Mouse (Mus musculus): ENCODE results near the gene Trmt112. TPM values are rescaled to one million over a fixed set of nuclear protein-coding genes. Genes with fewer than 3 reads are reported as not detected.

Trmt112 gene
- polyA plus RNA-seq, 1 experiment from 2014 or later, result 137 TPM

Small RNAs within 50 kb of the gene (microRNA-seq; reads per million reads assigned to microRNA genes)
- not detected for gene Mir6990

Other genes with a start within 250 kb of the Trmt112 start
- 39.1 and 41.5 TPM in 2 replicates for gene Rps6ka4, start 69.1 kb upstream of the Trmt112 start, polyA plus RNA-seq (2015; fragmentation: Nextera tagmentation; extraction: Ambion mirVana)
- 1.6 and 3.0 TPM in 2 replicates for gene Ccdc88b, start 51.5 kb upstream of the Trmt112 start, polyA plus RNA-seq (2015; fragmentation: Nextera tagmentation; extraction: Ambion mirVana)
- 283 and 302 TPM in 2 replicates for gene Prdx5, start 408 bp downstream of the Trmt112 start, polyA plus RNA-seq (2015; fragmentation: Nextera tagmentation; extraction: Ambion mirVana)
- 8.5 and 9.9 TPM in 2 replicates for gene Esrra, start 12.1 kb downstream of the Trmt112 start, polyA plus RNA-seq (2015; fragmentation: Nextera tagmentation; extraction: Ambion mirVana)
- gene Catsperz, start 15.7 kb downstream of the Trmt112 start, polyA plus RNA-seq (2015; fragmentation: Nextera tagmentation; extraction: Ambion mirVana), result 2.5 TPM in 2 replicates
- gene Kcnk4, start 24.8 kb downstream of the Trmt112 start, polyA plus RNA-seq (2015; fragmentation: Nextera tagmentation; extraction: Ambion mirVana), result 0.21 and 0.96 TPM in 2 replicates
- gene Bad, start 32.2 kb downstream of the Trmt112 start, polyA plus RNA-seq (2015; fragmentation: Nextera tagmentation; extraction: Ambion mirVana), result 82.5 and 90.7 TPM in 2 replicates
- gene Gpr137, start 32.8 kb downstream of the Trmt112 start, polyA plus RNA-seq (2015; fragmentation: Nextera tagmentation; extraction: Ambion mirVana), result 25.2 TPM in 2 replicates
- 41.4 and 44.8 TPM in 2 replicates for gene Ppp1r14b, start 65.3 kb downstream of the Trmt112 start, polyA plus RNA-seq (2015; fragmentation: Nextera tagmentation; extraction: Ambion mirVana)
- 49.1 and 49.8 TPM in 2 replicates for gene Plcb3, start 66.8 kb downstream of the Trmt112 start, polyA plus RNA-seq (2015; fragmentation: Nextera tagmentation; extraction: Ambion mirVana)
- gene Fkbp2, start 70.8 kb downstream of the Trmt112 start, polyA plus RNA-seq (2015; fragmentation: Nextera tagmentation; extraction: Ambion mirVana), result 125 and 151 TPM in 2 replicates
- 20.8 and 28.9 TPM in 2 replicates for gene Vegfb, start 78.0 kb downstream of the Trmt112 start, polyA plus RNA-seq (2015; fragmentation: Nextera tagmentation; extraction: Ambion mirVana)
- gene Dnajc4, start 82.9 kb downstream of the Trmt112 start, polyA plus RNA-seq (2015; fragmentation: Nextera tagmentation; extraction: Ambion mirVana), result 26.4 and 30.3 TPM in 2 replicates
- 22.6 and 23.7 TPM in 2 replicates for gene Nudt22, start 86.4 kb downstream of the Trmt112 start, polyA plus RNA-seq (2015; fragmentation: Nextera tagmentation; extraction: Ambion mirVana)
- gene Trpt1, start 86.4 kb downstream of the Trmt112 start, polyA plus RNA-seq (2015; fragmentation: Nextera tagmentation; extraction: Ambion mirVana), result 10.9 and 12.3 TPM in 2 replicates
- 11.1 and 15.6 TPM in 2 replicates for gene Fermt3, start 109.8 kb downstream of the Trmt112 start, polyA plus RNA-seq (2015; fragmentation: Nextera tagmentation; extraction: Ambion mirVana)
- gene Stip1, start 130.3 kb downstream of the Trmt112 start, polyA plus RNA-seq (2015; fragmentation: Nextera tagmentation; extraction: Ambion mirVana), result 220 and 243 TPM in 2 replicates
- 15.3 and 17.6 TPM in 2 replicates for gene Macrod1, start 147.1 kb downstream of the Trmt112 start, polyA plus RNA-seq (2015; fragmentation: Nextera tagmentation; extraction: Ambion mirVana)
- gene Flrt1, start 196.0 kb downstream of the Trmt112 start, polyA plus RNA-seq (2015; fragmentation: Nextera tagmentation; extraction: Ambion mirVana), result 0.99 and 1.1 TPM in 2 replicates